In genomic region chr1:183802351-183802750, GRCm38 (mm10) we compare ENCODE assay signal across 23 mouse cellular contexts.
"Had no signal": no experiment of that assay in that cellular context is flagged by ENCODE, and none has a peak within 500 bp of the region (broad histone marks: within the 10 kb centered on the region; RNA-seq: fewer than 3 reads in every experiment).

No protein-coding gene starts in this region.

- H3K9ac ChIP-seq: limb, embryonic 12.5 days; limb, embryonic 15.5 days; liver, embryonic 14.5 days; liver, postnatal 0 days; lung, embryonic 14.5 days; midbrain, embryonic 12.5 days; midbrain, embryonic 15.5 days; neural tube, embryonic 13.5 days had no signal

- H3K4me2 ChIP-seq: limb, embryonic 12.5 days; limb, embryonic 15.5 days; liver, embryonic 11.5 days; lung, embryonic 14.5 days; midbrain, embryonic 12.5 days; midbrain, embryonic 15.5 days; neural tube, embryonic 13.5 days had no signal

- H3K27ac ChIP-seq: limb, embryonic 12.5 days; limb, embryonic 15.5 days; liver, embryonic 14.5 days; midbrain, embryonic 12.5 days; midbrain, embryonic 15.5 days; neural tube, embryonic 13.5 days; stomach, postnatal 0 days had no signal

- H3K4me3 ChIP-seq: limb, embryonic 12.5 days; limb, embryonic 15.5 days; midbrain, embryonic 12.5 days; midbrain, embryonic 15.5 days; myocyte; neural tube, embryonic 13.5 days had no signal

- H3K36me3 ChIP-seq: limb, embryonic 12.5 days; limb, embryonic 15.5 days; midbrain, embryonic 12.5 days; midbrain, embryonic 15.5 days; neural tube, embryonic 13.5 days had no signal

- H3K27me3 ChIP-seq: limb, embryonic 12.5 days; limb, embryonic 15.5 days; midbrain, embryonic 12.5 days; midbrain, embryonic 15.5 days; neural tube, embryonic 13.5 days had no signal

- ATAC-seq: intestine, postnatal 0 days; liver, postnatal 0 days; midbrain, embryonic 15.5 days had no signal

- H3K4me1 ChIP-seq: midbrain, embryonic 12.5 days; midbrain, embryonic 15.5 days; neural tube, embryonic 13.5 days had no signal

- DNase-seq: kidney, adult 2 months; kidney, postnatal 10 days; kidney, postnatal 36 days; layer of hippocampus, postnatal 36 days; left cerebral cortex, postnatal 4 days; liver, postnatal 0 days; lung, embryonic 14.5 days; lung, postnatal 10 days; retina, postnatal 1 day; right cerebral cortex, postnatal 25 days; thymus, adult 2 months; thymus, postnatal 14 days; thymus, postnatal 4 days had no signal

- H3K9me3 ChIP-seq: limb, embryonic 12.5 days; limb, embryonic 15.5 days; midbrain, embryonic 12.5 days; midbrain, embryonic 15.5 days; neural tube, embryonic 13.5 days had no signal
